Mouse (Mus musculus): Measurements from ENCODE around the gene Pygl.

Pygl gene

GRCm38 (mm10) chr12:70231294-70231693 lies at the start of gene Pygl:
Gene Pygl, minus strand, starts transcription at chr12:70231488.
- no peak for DNase-seq (ENCODE audit: low read depth)

- DNase-seq (ENCODE audit: low read depth) = no peak
These were observed 49.6 kb upstream of the Pygl start for GRCm38 (mm10) chr12:70280930-70281329.

DNA sequence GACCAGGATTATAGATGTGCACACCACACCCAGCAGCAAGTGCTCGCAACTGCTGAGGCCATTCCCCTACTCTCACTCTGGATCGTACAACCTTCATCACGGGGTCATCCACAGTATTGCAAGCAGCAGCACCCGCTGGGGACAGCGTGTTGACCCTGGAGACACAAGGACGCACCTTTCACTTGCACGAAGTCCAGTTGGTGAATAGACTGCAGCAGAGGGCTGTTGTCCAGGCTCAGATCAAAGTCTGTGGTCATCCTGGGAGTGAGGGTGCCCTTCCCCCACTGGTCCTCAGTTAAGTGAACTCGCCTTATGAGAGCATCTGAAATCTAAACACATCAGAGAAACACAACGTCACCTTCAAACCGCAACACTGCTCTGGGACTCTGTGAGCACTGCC lies 49.1 kb upstream of the Pygl start:
- no peak for DNase-seq (ENCODE audit: low read depth)

DNA sequence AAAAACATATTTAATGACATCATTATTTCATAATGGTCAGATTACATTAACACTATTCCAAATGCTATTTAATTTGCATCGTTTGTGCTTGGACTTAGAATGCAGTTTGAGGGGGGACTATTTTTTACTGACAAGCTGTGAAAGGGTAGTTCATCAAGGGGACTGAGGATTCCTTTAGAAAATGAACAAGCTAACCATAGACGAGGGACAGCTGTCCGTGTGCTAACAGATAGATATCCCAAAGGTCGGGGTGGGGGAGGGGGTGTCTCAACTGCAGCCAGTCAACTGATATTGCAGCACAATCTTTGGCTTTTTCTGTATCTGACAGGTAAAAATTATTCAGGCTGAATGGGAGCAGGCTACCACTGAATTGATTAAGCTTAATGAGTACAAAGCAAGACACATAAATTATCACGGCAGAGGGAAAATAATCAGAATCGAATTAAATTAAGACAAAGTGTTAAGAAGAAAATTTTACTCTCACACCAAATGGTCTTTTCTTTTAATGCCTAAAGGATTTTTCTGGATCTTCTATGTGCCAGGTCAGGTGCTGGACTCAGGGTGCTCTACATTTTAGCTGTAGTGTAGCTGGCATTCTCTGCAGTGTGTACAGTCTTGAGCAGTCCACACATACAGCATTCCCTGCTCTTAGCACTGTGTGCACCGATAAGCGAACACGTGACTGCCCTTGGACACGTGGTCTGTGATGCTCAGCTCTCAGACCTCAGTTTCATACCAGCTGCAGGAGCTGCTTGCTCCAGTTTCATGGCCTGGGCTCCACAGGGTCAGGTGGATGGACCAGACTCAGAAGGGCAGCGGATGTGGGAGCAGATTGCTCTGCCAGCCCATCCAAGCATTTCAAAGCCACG lies 46.0 kb upstream of the Pygl start:
- DNase-seq (ENCODE audit: low read depth) = no peak

- DNase-seq (ENCODE audit: low read depth) = no peak
These were observed 38.4 kb upstream of the Pygl start for GRCm38 (mm10) chr12:70269724-70270123.

- no peak for DNase-seq (ENCODE audit: low read depth)
These were observed 36.0 kb upstream of the Pygl start for GRCm38 (mm10) chr12:70267314-70267713.

- no peak for DNase-seq (ENCODE audit: low read depth)
These were observed 35.2 kb upstream of the Pygl start for GRCm38 (mm10) chr12:70266494-70266931.

DNA sequence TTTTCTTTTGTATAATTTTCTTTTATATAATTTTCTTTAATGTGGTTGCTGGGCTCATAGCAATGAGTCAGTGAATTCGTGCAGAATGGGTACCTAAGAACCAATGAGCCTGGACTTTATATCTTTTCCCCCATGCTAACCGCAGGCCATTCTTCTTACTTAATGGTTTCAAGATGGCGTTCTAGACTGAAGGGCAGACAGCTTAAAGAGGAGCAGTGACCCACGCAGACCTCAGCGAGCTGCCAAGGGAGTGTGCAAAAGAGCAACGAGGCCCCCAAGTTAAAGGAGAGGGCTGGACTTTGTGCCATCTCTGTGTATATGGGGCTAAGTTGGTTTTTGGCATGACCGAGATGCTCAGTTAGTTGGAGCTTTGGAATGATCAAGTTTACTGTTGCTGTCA lies 32.4 kb upstream of the Pygl start:
- DNase-seq (ENCODE audit: low read depth) = no peak

- DNase-seq (ENCODE audit: low read depth) = no peak
These were observed 31.1 kb upstream of the Pygl start for GRCm38 (mm10) chr12:70262271-70262953.

DNA sequence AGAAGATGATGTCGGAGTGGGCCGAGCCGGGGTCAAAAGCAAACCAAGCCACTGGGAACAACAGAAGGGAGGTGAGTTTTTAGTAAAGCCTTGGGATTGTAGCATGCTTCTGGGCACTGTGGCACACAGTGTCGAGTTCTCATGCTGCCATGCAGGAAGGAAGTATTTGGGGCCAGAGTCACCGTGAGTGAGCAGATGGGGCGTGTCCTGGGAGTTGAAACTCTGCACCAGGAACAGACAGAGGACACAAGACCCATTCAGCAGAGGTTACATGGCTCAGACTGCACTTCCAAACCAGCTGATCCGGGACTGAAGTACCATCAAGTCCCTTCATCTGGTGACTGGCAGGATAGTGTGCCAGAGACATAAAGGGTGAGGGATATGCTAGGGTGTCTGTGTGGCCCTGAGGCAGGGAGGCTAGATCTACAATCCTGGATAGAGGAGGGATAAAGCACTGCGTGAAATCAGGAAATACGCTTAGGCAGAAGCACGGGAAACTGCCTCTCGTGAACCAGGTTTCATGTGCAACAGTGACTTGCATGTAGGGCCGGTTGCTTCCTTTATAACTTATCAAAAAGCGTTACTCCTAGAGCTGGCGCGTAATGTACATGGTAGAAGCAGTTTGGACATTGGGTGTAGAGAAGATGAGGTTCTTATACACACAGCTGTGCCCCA lies 20.1 kb upstream of the Pygl start:
- no peak for DNase-seq (ENCODE audit: low read depth)

DNA sequence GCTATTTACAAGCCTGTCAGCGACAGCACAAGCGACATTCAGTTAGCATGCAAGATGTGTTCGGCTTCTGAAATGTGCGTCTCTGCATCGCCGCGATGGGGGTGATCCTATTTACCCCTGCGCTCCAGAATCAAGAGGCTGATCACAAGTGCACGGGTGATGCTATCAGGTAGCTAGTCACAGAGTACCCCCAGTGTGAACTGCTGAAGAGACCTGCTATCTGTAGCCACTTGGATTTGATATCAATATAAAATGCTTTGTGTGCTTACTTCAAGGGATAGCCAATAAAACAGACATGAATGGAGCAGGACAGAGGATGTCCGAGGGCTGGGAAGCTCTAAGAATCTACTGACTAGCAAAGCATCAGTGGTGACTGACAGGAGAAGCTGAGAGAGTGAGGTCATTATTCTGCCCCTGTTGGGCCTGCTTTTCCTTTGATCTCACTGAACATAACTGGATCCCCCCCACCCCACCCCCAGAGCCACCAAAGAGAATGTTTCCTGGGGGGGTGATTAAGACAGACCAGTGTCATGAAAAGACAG lies 18.4 kb upstream of the Pygl start:
- no peak for DNase-seq (ENCODE audit: low read depth)

- DNase-seq (ENCODE audit: low read depth) = no peak
These were observed 16.6 kb upstream of the Pygl start for GRCm38 (mm10) chr12:70247683-70248474.

GRCm38 (mm10) chr12:70242550-70242949 lies 11.3 kb upstream of the Pygl start:
- DNase-seq (ENCODE audit: low read depth) = no peak

DNA sequence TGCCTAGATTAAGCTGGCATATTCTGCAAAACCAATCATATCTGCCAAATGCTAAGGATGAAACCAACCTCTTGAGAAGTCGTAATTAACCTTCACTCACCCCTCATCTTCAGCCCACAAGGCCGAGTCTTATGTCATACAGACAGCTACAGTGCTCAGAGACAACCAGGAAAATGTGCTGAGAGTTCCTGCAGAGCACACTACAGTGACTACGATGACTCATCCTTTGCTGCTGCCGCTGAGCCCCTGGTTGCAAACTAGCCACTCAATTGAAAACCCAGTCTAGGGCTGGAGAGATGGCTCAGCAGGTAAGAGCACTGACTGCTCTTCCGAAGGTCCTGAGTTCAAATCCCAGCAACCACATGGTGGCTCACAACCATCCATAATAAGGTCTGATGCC lies 8.5 kb upstream of the Pygl start:
- DNase-seq (ENCODE audit: low read depth) = no peak

DNA sequence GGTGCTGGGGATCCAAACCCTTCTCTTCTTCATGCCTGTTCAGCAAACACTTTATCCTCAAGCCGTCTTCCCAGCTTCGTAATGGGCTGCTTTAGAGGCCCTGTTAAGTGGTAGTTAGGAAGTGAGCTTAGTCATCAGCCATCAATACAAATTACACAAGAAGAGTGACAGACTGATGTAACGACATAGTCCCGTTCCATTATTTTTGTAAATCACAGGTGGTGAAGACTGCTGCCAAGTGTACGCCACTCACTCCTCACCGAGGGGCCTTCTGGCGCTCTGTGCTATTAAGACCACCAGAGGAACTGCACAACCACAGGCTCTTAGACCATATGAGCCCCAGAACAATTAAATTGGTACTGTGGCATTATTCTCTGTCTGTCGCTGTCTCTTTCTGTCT lies 7.3 kb upstream of the Pygl start:
- DNase-seq (ENCODE audit: low read depth) = no peak

DNA sequence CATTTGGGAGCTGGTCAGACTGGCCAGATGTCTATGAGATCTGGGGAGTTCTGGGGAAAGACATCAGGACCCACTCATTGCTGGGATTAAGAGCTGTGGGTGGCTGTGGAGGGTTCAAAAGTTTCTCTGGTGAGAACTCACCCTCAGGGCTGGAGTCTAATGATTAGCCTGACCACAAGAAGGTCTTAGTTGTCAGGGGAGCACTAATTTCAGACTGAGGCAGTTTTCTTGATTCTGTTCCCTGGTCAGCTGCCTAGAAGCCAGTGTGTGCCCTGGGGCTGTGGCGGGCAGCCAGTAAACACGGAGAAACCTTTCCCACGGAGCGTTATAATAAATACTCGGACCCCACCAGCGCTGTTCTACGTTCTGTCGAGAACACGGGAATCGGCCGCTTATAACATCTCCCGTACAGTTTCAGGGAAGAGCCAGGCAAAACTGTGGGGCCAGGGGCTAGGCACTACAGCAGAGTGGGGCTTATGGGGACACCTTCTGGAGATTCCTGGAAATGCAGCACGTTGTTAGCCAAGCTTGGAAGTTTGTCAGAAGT lies 3.7 kb upstream of the Pygl start:
- DNase-seq (ENCODE audit: low read depth) = peak; percentile 54

DNA sequence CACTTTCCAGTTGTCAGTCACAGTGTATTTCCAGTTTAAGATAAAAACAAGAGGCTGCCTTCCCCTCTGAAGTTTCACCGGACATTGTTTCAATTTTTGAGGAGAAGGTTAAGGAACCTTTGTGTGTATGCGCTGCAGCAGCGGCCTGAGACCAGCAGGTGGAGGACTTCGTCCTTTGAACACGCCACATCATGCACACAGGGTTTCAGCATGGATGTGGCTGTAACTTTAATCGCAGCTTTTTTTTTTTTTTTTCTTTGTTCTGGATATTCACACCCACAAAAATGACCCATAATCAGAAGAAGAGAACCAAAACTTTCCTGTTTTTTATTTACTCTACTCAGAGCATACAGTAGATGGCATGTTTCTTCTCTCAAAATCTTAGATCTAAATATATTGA lies 3.1 kb upstream of the Pygl start:
- peak; percentile 62 for DNase-seq (ENCODE audit: low read depth)

DNA sequence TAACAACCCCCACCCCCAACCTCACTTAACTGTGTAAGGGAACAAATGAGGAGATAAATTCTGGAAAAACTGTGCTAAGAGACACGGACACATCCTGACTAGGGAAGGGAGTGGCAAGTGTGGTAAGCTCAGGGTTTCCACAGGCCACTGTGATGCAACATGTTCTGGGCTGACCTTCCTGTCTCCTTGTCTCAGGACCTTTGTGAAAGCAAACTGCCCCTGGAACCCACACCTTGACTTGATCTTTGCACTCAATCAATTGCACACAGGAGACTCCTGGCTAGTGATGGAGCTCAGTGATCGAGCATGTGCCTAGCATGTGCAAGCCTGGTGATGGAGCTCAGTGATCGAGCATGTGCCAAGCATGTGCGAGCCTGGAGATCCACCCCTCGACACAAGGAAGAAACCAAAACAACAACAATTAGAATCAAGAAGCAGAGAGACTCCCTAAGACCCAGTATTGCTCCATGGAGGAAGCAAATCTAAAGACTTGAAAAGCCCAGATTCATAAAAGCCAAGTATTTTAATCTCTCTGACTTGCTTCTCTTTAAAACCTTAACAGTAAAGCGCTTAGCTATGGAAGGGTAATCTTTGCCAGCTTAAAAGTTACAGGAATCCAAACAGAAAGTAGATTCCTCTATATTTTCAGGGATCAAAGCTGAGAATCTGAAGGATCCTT lies 2.5 kb upstream of the Pygl start:
- no peak for DNase-seq (ENCODE audit: low read depth)

GRCm38 (mm10) chr12:70232020-70232544 lies 794 bp upstream of the Pygl start:
- DNase-seq (ENCODE audit: low read depth) = peak; percentile 44

GRCm38 (mm10) chr12:70228155-70228554 lies 3.1 kb downstream of the Pygl start:
- no peak for DNase-seq (ENCODE audit: low read depth)
